Mouse (Mus musculus): ENCODE data around the gene Ugt1a9.

Gene Ugt1a9

GRCm38 (mm10) chr1:88235046-88235893, 164.7 kb downstream of the Ugt1a9 start:
- no peak for DNase-seq (ENCODE audit: low spot score in 2 of 2)

DNA sequence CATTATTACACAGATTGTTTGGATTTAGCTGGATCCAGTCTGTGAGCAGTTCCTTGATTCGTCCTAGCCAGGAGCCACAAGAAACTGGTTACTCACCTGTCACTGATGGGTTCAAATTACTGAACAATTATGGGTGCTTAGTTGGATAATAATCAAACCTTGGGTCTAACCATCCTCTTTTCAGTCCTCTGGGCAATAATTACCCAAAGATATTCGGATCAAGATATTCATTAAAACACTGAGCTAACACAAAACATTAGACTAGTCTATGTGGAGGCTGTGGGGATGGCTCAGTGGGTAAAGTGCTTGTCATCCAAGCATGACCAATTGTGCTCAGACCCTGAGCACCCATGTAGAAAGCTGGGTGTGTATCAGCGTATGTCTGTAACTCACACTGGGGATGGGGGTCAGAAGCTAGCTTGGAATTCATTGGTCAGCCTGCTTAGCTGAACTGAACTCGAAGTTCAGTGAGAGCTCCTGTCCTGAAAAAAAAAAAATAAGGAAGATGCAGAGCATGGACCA, 165.4 kb downstream of the Ugt1a9 start:
- DNase-seq (ENCODE audit: low spot score in 2 of 2), result no peak

DNA sequence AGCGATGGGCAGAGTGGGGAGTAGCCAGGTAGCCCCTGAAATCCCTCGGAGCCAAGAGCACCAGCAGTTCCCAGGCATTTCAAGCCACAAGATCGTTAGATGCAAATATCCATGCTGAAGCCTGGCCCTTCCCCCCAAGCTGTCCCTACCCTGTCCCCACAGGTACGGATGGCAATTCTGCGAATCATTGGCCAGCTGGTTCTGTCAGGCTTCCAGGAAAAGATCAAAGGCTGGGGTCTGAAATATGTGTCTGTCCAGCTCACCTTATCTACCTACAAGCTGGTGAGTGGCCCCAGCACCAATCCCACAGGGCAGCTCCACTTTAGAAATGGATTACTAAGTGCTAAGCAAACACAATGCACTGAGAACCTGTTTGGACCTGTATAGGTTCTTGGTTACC, 166.7 kb downstream of the Ugt1a9 start:
- DNase-seq (ENCODE audit: low spot score in 2 of 2), result no peak

- DNase-seq (ENCODE audit: low spot score in 2 of 2), result no peak
Observed at GRCm38 (mm10) chr1:88238771-88239170, 168.2 kb downstream of the Ugt1a9 start.

- DNase-seq (ENCODE audit: low spot score in 2 of 2), result no peak
Observed at GRCm38 (mm10) chr1:88240072-88240471, 169.5 kb downstream of the Ugt1a9 start.

- DNase-seq (ENCODE audit: low spot score in 2 of 2), result no peak
Observed at GRCm38 (mm10) chr1:88240579-88240978, 170.0 kb downstream of the Ugt1a9 start.

DNA sequence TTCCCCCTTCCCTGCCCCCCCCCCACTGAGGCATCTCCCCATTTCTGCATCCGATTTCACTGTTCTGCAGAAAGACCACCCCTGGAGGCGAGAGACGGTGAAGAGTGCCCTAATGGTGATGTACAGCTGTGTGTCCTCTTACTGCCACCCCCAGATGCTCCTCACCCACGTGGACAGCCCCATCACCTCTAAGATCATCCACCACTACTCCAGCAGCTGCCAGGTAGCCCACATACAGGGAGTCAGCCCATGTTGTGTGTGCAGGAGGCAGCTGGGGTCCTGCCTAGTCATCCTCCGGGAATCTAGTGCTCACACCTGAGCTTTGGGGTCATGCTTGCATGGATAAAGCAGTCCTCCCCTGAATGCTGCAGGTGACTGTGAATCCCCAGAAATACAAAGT, 173.3 kb downstream of the Ugt1a9 start:
- no peak for DNase-seq (ENCODE audit: low spot score in 2 of 2)

DNA sequence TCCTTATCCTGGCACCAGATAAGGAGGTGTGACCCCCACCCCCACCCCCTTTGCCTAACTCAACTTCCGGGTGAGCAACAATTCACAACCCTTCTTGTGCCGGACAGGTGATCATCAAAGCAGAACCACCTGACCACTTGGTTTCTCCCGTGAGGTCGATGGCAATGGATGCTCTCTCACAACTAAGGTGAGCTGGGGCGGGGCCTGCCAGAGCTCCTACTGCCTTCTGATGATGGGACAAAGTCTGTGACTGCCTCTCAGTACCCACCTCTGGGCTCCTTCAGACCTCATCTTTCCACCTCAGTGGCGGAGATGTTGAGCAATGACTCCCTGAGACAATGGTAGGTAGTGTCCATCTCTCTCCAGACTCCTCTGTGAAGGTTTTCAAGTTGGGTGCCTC, 175.3 kb downstream of the Ugt1a9 start:
- DNase-seq (ENCODE audit: low spot score in 2 of 2), result no peak

GRCm38 (mm10) chr1:88246386-88246785, 175.8 kb downstream of the Ugt1a9 start:
- no peak for DNase-seq (ENCODE audit: low spot score in 2 of 2)

GRCm38 (mm10) chr1:88247660-88248059, 177.1 kb downstream of the Ugt1a9 start:
- DNase-seq (ENCODE audit: low spot score in 2 of 2), result no peak

DNA sequence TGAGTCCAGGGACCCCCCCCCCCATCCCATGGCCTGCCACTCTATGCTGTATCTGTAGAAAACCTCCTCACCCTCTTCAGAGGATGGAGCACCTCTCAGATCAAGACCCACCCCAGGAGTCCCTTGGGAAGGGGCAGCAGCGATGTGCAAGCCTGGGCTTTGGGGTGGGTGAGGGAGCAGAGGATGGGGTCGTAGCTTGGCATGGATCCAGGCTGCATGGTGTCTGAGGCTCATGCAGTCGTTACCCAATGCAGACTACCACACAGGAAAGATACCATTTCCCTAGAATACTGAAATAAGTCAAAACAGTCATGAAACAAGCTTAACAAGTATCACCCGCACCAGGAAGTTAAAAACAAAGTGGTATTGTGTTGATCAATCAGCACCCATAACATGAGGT, 178.1 kb downstream of the Ugt1a9 start:
- DNase-seq (ENCODE audit: low spot score in 2 of 2), result no peak

DNA sequence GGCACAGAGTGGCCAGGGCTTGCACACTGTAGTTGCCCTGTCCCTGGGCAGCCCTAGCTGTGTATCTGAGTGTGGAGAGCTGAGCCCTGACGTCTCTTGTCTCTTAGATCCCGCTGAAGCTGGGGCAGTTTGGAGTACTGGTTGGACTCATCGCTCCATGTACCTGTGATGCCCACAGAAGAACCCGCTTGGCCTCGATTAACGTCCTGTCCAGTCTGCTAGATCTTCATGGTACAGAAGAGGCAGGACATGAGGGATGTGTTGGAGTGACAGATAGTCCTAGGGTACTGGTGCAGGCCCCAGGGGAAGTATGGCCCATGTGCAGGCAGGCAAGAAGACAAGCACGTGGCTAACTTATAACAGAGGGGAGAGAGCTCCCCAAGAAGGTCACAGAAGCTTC, 179.0 kb downstream of the Ugt1a9 start:
- no peak for DNase-seq (ENCODE audit: low spot score in 2 of 2)

GRCm38 (mm10) chr1:88250023-88250422, 179.4 kb downstream of the Ugt1a9 start:
- DNase-seq (ENCODE audit: low spot score in 2 of 2), result no peak

- DNase-seq (ENCODE audit: low spot score in 2 of 2), result no peak
Observed at GRCm38 (mm10) chr1:88253106-88253505, 182.5 kb downstream of the Ugt1a9 start.

DNA sequence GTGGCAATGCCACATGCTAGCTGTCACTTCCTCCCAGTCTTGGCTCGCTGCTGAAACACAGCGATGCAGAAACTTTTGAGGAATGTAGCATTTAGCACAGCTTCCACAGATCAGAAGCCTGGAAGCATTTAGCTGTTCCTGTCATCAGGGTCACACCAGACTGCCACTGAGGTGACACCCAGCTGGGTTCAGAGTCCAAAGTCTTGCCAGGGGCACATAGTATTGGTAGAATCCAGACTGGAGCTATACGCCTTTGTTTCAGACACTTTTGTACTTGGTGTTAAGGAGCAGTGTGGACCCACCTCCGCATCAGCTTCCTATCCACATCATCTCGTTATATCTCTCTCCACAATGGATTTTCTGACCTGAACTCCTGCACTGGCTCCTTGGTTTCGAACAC, 182.9 kb downstream of the Ugt1a9 start:
- no peak for DNase-seq (ENCODE audit: low spot score in 2 of 2)

DNA sequence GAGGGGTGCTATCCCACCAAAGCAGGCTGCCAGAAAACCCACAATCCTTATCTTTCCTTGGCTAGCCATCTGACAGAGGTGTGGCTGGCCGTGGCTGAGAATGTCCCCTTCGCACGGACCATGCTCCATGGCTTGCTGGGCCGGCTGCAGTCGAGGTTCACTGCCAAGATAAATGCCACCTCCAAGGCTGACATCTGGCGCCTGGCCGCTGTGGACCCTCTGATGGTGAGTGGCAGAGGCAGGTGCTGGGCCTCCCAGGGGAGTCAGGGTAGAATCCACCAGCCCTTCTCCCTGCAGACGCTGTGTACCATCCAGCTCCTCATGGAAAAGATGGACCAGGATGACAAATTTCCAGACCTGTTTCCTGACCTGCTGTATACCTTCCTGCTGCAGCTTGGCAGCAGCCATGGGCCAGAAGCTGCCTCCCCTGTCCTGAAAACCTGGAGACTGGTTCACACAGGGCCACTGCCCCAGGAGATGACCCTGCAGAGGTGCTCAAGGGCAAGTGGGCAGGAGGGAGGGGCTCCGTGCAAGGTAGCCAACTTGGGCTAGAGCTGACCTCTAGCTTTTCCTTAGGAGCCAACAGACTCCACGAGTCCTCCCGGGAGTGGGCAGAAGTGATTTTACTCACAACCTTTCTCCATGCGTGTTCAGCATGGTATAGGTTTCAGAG, 184.3 kb downstream of the Ugt1a9 start:
- DNase-seq (ENCODE audit: low spot score in 2 of 2), result no peak

GRCm38 (mm10) chr1:88255466-88255857, 184.9 kb downstream of the Ugt1a9 start:
- no peak for DNase-seq (ENCODE audit: low spot score in 2 of 2)

DNA sequence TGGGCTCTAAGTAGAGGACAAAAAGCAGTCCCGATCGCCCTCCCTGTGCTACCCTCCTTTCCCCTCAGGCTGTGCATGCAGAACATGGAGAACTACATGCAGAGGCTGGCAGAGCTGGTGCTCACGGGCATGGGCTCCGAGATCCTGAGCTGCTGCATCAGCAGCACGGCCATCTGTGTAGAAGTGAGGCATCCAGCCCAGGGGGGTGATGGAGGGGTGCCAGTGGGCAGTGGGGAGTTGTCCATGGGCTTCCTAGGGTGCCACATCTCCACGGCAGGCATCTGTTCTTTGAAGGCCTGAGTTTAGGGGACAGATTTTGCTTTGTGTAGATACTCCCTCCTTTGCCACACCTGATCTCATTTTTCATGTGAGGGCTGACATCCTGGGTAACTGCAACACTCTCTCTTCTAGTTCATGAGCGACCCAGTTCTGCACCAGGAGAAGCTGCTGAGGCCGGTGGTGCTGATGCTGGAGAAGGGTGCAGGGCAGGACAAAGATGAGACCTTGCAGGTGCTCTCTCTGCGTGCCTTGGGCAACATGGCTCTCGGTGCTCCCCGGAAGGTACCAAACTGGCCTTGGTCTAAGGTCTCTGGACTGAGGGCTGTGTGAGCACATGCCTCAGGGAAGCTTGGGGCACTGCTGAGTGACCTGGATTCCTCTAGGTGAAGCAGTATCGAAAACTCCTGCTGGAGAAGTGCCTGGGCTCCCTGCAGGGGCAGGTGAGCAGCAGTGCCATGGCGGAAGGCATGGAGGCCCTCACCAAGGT, 185.6 kb downstream of the Ugt1a9 start:
- DNase-seq (ENCODE audit: low spot score in 2 of 2), result no peak

GRCm38 (mm10) chr1:88256886-88257663, 186.5 kb downstream of the Ugt1a9 start:
- DNase-seq (ENCODE audit: low spot score in 2 of 2), result no peak

- DNase-seq (ENCODE audit: low spot score in 2 of 2), result no peak
Observed at GRCm38 (mm10) chr1:88257681-88258080, 187.1 kb downstream of the Ugt1a9 start.

DNA sequence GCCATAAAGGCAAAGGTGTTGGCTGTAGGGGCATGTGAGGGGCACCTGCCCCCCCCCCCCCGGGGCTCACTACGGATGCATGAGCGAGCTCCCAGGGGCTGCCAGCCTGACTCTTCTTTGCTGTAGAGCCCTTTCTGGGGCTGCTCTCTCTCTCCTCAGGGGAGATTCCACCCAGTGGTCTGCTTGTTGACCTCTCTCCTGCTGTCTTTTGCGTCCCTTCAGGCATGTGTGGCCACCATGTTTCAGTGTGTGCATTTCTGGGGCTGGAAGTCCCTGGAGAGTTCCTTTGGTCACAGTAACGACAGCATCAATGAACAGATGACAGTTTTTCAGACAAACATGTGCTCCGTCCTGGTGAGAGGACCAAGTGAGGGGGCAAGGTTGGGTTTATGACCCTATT, 187.8 kb downstream of the Ugt1a9 start:
- no peak for DNase-seq (ENCODE audit: low spot score in 2 of 2)

Data from natural killer cell, adult 2 months (primary cell).